Mouse (Mus musculus): ENCODE measurements around the gene Exo5. TPM values are rescaled to one million over a fixed set of nuclear protein-coding genes. Genes with fewer than 3 reads are reported as not detected.

The Exo5 gene
- polyA plus RNA-seq (2012; rRNA removed), result 10.6 and 10.9 TPM in 2 replicates

DNA sequence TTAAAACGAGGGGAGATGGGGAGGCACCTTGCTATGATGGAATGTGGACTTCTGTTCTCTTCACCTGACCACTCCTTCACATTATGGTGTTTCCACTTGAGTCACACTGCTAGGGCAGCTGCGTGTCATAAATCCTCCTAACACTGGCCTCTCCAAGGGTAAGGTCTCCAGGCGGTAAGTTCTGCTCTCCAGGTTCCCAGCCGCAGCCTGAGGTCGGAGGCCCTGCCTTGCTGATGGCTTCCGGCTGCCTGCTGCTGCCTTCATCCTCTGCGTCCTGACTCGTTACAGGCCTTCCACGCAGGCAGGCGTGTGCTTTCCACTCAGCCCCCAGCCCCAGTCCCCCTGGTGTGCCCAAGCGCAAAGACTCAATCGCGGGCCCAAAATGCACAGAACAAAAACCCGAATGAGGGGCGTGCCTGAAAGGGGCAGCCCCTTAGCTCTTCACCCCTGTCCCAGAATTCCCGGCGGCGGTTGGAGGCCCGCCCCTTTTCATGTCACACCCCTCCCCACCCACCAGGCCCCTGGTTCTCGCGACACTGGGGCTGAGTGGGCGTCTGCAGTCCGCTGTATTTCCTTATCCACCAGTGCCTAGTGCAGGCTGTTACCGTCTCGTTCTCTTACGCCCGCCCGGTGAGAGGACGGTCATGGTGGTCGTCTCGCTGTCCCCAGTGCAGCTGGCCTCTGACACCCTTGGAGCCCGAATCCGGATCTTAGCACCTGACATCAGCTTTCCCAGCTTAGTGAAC, at the start of gene Exo5:
Exo5 (minus strand) TSS at position 464 of the 746 bp plus-strand sequence.
- TF ChIP-seq CTCF (IDR thresholded peaks at IDR 0.05; ENCODE audit: control insufficient read depth, insufficient read depth, insufficient replicate concordance, low read depth, low read length) (no peak), POLR2A (IDR thresholded peaks at IDR 0.05; ENCODE audit: control insufficient read depth, low read depth, low read length) (peak; percentile 95)
- H3K36me3 ChIP-seq (ENCODE audit: control insufficient read depth, insufficient read depth, low read length), result 0 out of 2 replicates have a peak, but pooled peaks cover 3% of the 10 kb centered on the region
- H3K27me3 ChIP-seq (ENCODE audit: control insufficient read depth, insufficient read depth, low read length), result no peaks in the 10 kb centered on the region
- peak within 1 kb of the TSS; percentile 86 for H3K27ac ChIP-seq (ENCODE audit: control insufficient read depth, insufficient read depth, low read depth, low read length)
- H3K4me3 ChIP-seq (ENCODE audit: control insufficient read depth, low read depth, low read length), result peak within 1 kb of the TSS; percentile 97
- H3K4me1 ChIP-seq (ENCODE audit: control insufficient read depth, insufficient read depth, low read length), result no peaks in the 10 kb centered on the region

GRCm38 (mm10) chr4:120971842-120972241, 47.0 kb upstream of the Exo5 start:
- H3K36me3 ChIP-seq (ENCODE audit: control insufficient read depth, insufficient read depth, low read length), result peaks cover 2% of the 10 kb centered on the region
- TF ChIP-seq POLR2A (IDR thresholded peaks at IDR 0.05; ENCODE audit: control insufficient read depth, low read depth, low read length) (no peak), CTCF (IDR thresholded peaks at IDR 0.05; ENCODE audit: control insufficient read depth, insufficient read depth, insufficient replicate concordance, low read depth, low read length) (no peak)

DNA sequence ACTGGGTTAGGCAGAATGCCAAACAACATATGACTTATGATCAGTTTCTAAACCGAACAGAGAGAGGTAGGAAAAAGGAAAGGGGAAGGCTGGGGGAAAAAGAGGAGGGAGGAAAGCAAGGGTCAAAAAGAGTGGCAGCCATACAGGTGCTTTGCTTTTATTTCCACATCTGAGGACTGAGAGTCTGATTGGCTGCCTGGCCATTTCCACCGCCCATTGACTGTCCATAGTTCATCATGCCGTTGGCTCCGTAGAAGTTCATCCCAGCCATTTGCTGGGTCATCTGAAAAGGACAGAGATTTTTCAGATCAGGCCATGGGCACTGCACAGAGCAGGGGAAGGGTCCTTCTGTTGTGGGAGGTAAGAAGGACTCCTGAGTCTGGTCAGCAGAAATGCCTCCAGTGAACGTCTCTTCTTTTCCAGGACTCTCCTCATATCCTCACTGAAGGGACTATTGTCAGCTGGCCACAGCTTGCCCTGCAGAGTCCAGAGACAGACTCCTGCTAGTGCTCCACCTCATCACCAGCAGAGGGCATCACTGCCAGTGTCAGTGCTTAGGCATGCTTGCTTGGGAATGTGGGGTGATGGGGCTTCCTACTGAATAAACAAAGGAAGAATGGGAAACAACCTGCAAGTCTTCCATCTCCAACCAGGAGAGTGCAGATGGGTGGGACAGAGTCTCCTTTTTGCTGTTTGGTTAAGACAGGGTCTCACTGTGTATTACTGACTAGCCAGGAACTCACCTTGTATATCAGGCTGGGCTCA, 44.7 kb upstream of the Exo5 start:
- Histone ChIP-seq H3K27me3 (ENCODE audit: control insufficient read depth, insufficient read depth, low read length) (no peaks in the 10 kb centered on the region), H3K36me3 (ENCODE audit: control insufficient read depth, insufficient read depth, low read length) (peaks cover 2% of the 10 kb centered on the region), H3K4me3 (ENCODE audit: control insufficient read depth, low read depth, low read length) (no peak overlapping the region), H3K27ac (ENCODE audit: control insufficient read depth, insufficient read depth, low read depth, low read length) (no peak overlapping the region), H3K4me1 (ENCODE audit: control insufficient read depth, insufficient read depth, low read length) (no peaks in the 10 kb centered on the region)
- TF ChIP-seq CTCF (IDR thresholded peaks at IDR 0.05; ENCODE audit: control insufficient read depth, insufficient read depth, insufficient replicate concordance, low read depth, low read length), result peak; percentile 45; the same call in 1 of the 2 replicates
- TF ChIP-seq POLR2A (IDR thresholded peaks at IDR 0.05; ENCODE audit: control insufficient read depth, low read depth, low read length), result no peak

More at GRCm38 (mm10) chr4:120971842-120972241, 47.0 kb upstream of the Exo5 start:
- Histone ChIP-seq H3K4me3 (ENCODE audit: control insufficient read depth, low read depth, low read length) (no peak overlapping the region), H3K27ac (ENCODE audit: control insufficient read depth, insufficient read depth, low read depth, low read length) (no peak overlapping the region), H3K27me3 (ENCODE audit: control insufficient read depth, insufficient read depth, low read length) (no peaks in the 10 kb centered on the region), H3K4me1 (ENCODE audit: control insufficient read depth, insufficient read depth, low read length) (no peaks in the 10 kb centered on the region)

DNA sequence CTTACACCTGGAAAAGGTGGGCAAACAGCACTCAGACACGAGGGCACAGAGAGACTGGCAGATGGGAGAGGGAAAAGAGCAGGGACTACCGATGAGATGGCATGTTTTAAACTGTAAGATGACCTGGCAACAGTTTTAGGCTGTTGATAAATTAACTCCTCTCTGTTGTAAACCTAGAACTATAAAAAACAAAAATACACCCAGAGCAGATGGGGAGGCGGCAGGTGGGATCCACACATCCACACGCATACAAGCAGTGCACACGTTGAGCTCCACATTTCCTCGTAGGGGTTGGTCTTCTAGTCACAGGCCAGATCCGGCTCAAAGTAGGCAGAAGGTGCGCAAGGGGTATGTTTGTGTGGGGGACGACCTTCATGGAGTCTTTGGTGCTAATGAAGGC, 43.7 kb upstream of the Exo5 start:
- Histone ChIP-seq H3K4me3 (ENCODE audit: control insufficient read depth, low read depth, low read length) (no peak overlapping the region), H3K27ac (ENCODE audit: control insufficient read depth, insufficient read depth, low read depth, low read length) (no peak overlapping the region), H3K36me3 (ENCODE audit: control insufficient read depth, insufficient read depth, low read length) (peaks cover 2% of the 10 kb centered on the region), H3K4me1 (ENCODE audit: control insufficient read depth, insufficient read depth, low read length) (no peaks in the 10 kb centered on the region), H3K27me3 (ENCODE audit: control insufficient read depth, insufficient read depth, low read length) (no peaks in the 10 kb centered on the region)
- no peak for TF ChIP-seq POLR2A (IDR thresholded peaks at IDR 0.05; ENCODE audit: control insufficient read depth, low read depth, low read length)
- no peak for TF ChIP-seq CTCF (IDR thresholded peaks at IDR 0.05; ENCODE audit: control insufficient read depth, insufficient read depth, insufficient replicate concordance, low read depth, low read length)

- no peak overlapping the region for H3K27ac ChIP-seq (ENCODE audit: control insufficient read depth, insufficient read depth, low read depth, low read length)
- no peak overlapping the region for H3K4me3 ChIP-seq (ENCODE audit: control insufficient read depth, low read depth, low read length)
- no peaks in the 10 kb centered on the region for H3K27me3 ChIP-seq (ENCODE audit: control insufficient read depth, insufficient read depth, low read length)
- TF ChIP-seq POLR2A (IDR thresholded peaks at IDR 0.05; ENCODE audit: control insufficient read depth, low read depth, low read length), result no peak
- TF ChIP-seq CTCF (IDR thresholded peaks at IDR 0.05; ENCODE audit: control insufficient read depth, insufficient read depth, insufficient replicate concordance, low read depth, low read length), result no peak
- H3K4me1 ChIP-seq (ENCODE audit: control insufficient read depth, insufficient read depth, low read length), result peaks cover 7% of the 10 kb centered on the region
- H3K36me3 ChIP-seq (ENCODE audit: control insufficient read depth, insufficient read depth, low read length), result no peaks in the 10 kb centered on the region
These were observed 30.8 kb upstream of the Exo5 start for GRCm38 (mm10) chr4:120955586-120955985.

GRCm38 (mm10) chr4:120953667-120954066, 28.9 kb upstream of the Exo5 start:
- Histone ChIP-seq H3K4me3 (ENCODE audit: control insufficient read depth, low read depth, low read length) (no peak overlapping the region), H3K27me3 (ENCODE audit: control insufficient read depth, insufficient read depth, low read length) (no peaks in the 10 kb centered on the region), H3K36me3 (ENCODE audit: control insufficient read depth, insufficient read depth, low read length) (no peaks in the 10 kb centered on the region), H3K4me1 (ENCODE audit: control insufficient read depth, insufficient read depth, low read length) (peaks cover 8% of the 10 kb centered on the region), H3K27ac (ENCODE audit: control insufficient read depth, insufficient read depth, low read depth, low read length) (no peak overlapping the region)
- TF ChIP-seq POLR2A (IDR thresholded peaks at IDR 0.05; ENCODE audit: control insufficient read depth, low read depth, low read length), result no peak
- TF ChIP-seq CTCF (IDR thresholded peaks at IDR 0.05; ENCODE audit: control insufficient read depth, insufficient read depth, insufficient replicate concordance, low read depth, low read length), result no peak

- no peak overlapping the region for H3K4me3 ChIP-seq (ENCODE audit: control insufficient read depth, low read depth, low read length)
- peaks cover 8% of the 10 kb centered on the region for H3K4me1 ChIP-seq (ENCODE audit: control insufficient read depth, insufficient read depth, low read length)
- H3K36me3 ChIP-seq (ENCODE audit: control insufficient read depth, insufficient read depth, low read length), result no peaks in the 10 kb centered on the region
- TF ChIP-seq CTCF (IDR thresholded peaks at IDR 0.05; ENCODE audit: control insufficient read depth, insufficient read depth, insufficient replicate concordance, low read depth, low read length) (no peak), POLR2A (IDR thresholded peaks at IDR 0.05; ENCODE audit: control insufficient read depth, low read depth, low read length) (no peak)
- H3K27me3 ChIP-seq (ENCODE audit: control insufficient read depth, insufficient read depth, low read length), result no peaks in the 10 kb centered on the region
- H3K27ac ChIP-seq (ENCODE audit: control insufficient read depth, insufficient read depth, low read depth, low read length), result no peak overlapping the region
These were observed 28.2 kb upstream of the Exo5 start for GRCm38 (mm10) chr4:120953038-120953437.
